Mouse (Mus musculus) layer of hippocampus, adult 11-12 months (tissue): Measurements from ENCODE around the gene Vmn1r74.
"Not testable (repeated sequence)": the region's sequence is repeated elsewhere in the genome, so short reads cannot be mapped to it uniquely, and the experiment has no call there.

ENCODE experiments used
- DNase-seq: peaks from one replicate; pipeline ENCODE4 v3.0.0; 2022; ENCODE audit warnings: low spot score

Vmn1r74 gene

GRCm38 (mm10) chr7:11833680-11834079 is at the start of gene Vmn1r74:
Vmn1r74 (plus strand) TSS chr7:11833980.
- DNase-seq, result no peak

- DNase-seq, result no peak
Observed at GRCm38 (mm10) chr7:11813751-11814150, 20.0 kb upstream of the Vmn1r74 start.

DNA sequence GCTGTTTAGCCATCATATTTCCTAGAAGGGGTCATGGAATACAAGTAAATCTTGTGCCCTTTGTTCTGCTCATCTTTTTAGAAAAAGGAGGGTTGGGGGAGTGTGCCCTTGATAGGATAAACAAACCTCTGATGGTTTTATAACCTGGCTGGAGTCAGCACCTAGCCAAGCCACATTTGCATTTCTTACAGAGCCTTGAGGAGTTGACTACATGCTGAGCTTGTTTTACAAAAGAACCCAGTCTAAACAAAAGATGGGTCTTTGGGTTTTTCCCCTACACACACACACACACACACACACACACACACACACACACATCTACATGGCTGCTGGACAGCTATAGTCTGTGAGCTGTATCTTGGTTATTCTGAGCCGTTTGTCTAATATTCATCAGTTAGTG is 11.6 kb upstream of the Vmn1r74 start:
- no peak for DNase-seq

DNA sequence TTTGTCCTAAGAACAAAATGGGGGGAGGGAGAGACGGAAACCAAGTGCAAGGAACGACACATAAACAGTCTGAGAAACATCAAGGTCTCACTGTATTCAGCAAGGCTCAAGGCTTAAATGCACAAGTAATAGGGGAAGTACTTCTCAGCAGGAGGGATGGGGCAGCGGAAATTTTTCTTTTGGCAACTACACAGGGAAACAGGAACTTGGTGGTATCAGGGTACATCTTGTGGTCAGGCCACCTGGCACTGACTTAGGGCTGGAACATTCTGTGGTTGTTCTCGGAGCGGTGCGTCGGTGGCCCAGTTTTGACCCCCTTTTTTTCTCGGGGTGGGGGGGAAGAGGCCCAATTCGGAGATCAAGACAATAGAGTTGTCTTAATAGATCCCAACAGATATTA is 10.5 kb upstream of the Vmn1r74 start:
- DNase-seq, result not testable (repeated sequence)

DNA sequence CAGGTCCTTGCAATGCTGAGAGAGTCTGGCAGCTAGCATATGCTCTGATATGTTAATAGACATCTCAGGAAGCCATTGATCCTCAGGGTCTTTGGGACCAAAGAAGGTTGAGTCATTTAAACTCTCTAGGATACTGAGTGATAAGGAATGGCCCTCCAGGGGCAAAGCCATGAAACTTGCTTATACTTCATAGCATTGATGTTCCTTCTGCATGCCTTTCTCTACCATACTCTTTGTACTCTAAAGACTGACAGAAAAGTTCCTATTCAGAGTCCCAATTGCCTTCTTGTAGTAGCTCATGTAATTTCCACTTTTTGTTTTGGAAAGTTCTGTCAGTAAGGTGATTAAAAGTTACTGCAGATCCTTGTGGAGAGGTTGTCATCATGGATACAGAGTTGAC is 40.5 kb downstream of the Vmn1r74 start, which contains the start of gene Vmn1r75:
Gene Vmn1r75, plus strand, starts transcription at position 301 of the 400 bp plus-strand sequence.
- no peak for DNase-seq
